Mouse (Mus musculus): ENCODE results near the gene Morn5.

Morn5 gene

GRCm38 (mm10) chr2:36093301-36093700, 44.0 kb downstream of the Morn5 start:
- Histone ChIP-seq H3K4me3 (replicated peaks; ENCODE audit: low read length) (no peak overlapping the region), H3K4me1 (replicated peaks; ENCODE audit: low read depth, low read length) (peaks cover 65% of the 10 kb centered on the region), H3K9me3 (ENCODE audit: low read length) (no peaks in the 10 kb centered on the region), H3K27me3 (ENCODE audit: insufficient read depth, low read length) (peaks cover 94% of the 10 kb centered on the region), H3K36me3 (ENCODE audit: insufficient read depth, low read length) (no peaks in the 10 kb centered on the region)
- TF ChIP-seq CTCF (conservative IDR thresholded peaks at IDR 0.05; ENCODE audit: low read length) (no peak), NANOG (IDR thresholded peaks at IDR 0.05; ENCODE audit: borderline replicate concordance, low read length) (no peak), POU5F1 (IDR thresholded peaks at IDR 0.05; ENCODE audit: borderline replicate concordance, low read length) (no peak)

DNA sequence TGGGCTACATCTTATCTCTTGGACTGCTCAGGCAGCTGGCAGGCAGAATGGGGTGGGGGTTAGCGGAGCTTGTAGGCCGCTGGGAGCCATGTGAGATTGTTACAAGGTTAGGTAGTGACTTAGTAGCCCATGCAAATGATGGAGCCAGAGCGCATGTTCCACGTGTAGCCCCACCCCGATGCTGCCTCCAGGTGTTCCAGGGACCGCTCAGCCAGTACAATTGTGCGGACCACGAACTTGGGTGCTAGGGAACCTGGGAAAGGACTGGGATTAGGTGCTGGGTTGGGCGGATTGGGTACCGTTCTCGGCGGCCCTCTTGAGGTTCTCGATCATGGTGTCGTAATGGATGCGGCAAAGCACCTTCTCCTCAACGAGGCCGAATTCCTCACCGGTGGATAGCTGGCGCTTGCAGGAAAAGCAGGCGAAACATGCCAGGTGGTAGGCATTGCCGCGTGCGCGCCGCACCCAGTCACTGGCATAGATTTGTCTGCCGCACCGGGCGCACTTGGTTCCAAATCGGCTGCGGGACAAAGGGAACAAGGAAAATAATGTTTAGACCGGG, 44.7 kb downstream of the Morn5 start:
- TF ChIP-seq CTCF (conservative IDR thresholded peaks at IDR 0.05; ENCODE audit: low read length), result no peak
- TF ChIP-seq NANOG (IDR thresholded peaks at IDR 0.05; ENCODE audit: borderline replicate concordance, low read length), result no peak
- no peak for TF ChIP-seq POU5F1 (IDR thresholded peaks at IDR 0.05; ENCODE audit: borderline replicate concordance, low read length)
- Histone ChIP-seq H3K4me1 (replicated peaks; ENCODE audit: low read depth, low read length) (peaks cover 66% of the 10 kb centered on the region), H3K4me3 (replicated peaks; ENCODE audit: low read length) (peak overlapping the region; percentile 68), H3K36me3 (ENCODE audit: insufficient read depth, low read length) (no peaks in the 10 kb centered on the region), H3K9me3 (ENCODE audit: low read length) (no peaks in the 10 kb centered on the region), H3K27me3 (ENCODE audit: insufficient read depth, low read length) (peaks cover 96% of the 10 kb centered on the region)

GRCm38 (mm10) chr2:36097129-36097815, 48.0 kb downstream of the Morn5 start:
- no peak overlapping the region for H3K4me3 ChIP-seq (replicated peaks; ENCODE audit: low read length)
- no peaks in the 10 kb centered on the region for H3K9me3 ChIP-seq (ENCODE audit: low read length)

GRCm38 (mm10) chr2:36098021-36098420, 48.8 kb downstream of the Morn5 start:
- Histone ChIP-seq H3K9me3 (ENCODE audit: low read length) (no peaks in the 10 kb centered on the region), H3K4me3 (replicated peaks; ENCODE audit: low read length) (no peak overlapping the region), H3K36me3 (ENCODE audit: insufficient read depth, low read length) (no peaks in the 10 kb centered on the region), H3K4me1 (replicated peaks; ENCODE audit: low read depth, low read length) (peaks cover 61% of the 10 kb centered on the region), H3K27me3 (ENCODE audit: insufficient read depth, low read length) (peaks cover 99% of the 10 kb centered on the region)
- TF ChIP-seq POU5F1 (IDR thresholded peaks at IDR 0.05; ENCODE audit: borderline replicate concordance, low read length) (no peak), NANOG (IDR thresholded peaks at IDR 0.05; ENCODE audit: borderline replicate concordance, low read length) (no peak), CTCF (conservative IDR thresholded peaks at IDR 0.05; ENCODE audit: low read length) (no peak)

More at GRCm38 (mm10) chr2:36097129-36097815, 48.0 kb downstream of the Morn5 start:
- Histone ChIP-seq H3K36me3 (ENCODE audit: insufficient read depth, low read length) (no peaks in the 10 kb centered on the region), H3K27me3 (ENCODE audit: insufficient read depth, low read length) (peaks cover 99% of the 10 kb centered on the region), H3K4me1 (replicated peaks; ENCODE audit: low read depth, low read length) (peaks cover 54% of the 10 kb centered on the region)
- no peak for TF ChIP-seq NANOG (IDR thresholded peaks at IDR 0.05; ENCODE audit: borderline replicate concordance, low read length)
- no peak for TF ChIP-seq POU5F1 (IDR thresholded peaks at IDR 0.05; ENCODE audit: borderline replicate concordance, low read length)
- TF ChIP-seq CTCF (conservative IDR thresholded peaks at IDR 0.05; ENCODE audit: low read length), result no peak

DNA sequence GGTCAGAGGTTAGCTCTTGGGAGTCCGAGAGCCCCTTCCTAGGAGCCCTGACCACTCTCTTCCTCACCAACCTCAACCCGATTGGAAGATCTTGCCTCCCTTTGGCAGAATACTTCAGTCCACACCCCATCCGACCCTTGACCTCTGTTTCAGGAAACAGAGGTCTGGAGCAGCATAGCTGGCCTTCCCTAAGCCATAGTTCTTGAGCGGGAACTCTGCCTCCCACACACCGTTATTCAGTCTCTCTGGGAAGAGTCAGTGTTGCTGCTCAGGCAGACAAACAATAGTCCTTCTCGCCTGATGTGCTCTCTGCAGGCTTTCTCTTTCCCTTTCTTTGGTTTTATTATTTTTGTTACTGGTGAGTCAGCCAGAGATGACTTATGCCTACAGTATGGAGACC, 50.5 kb downstream of the Morn5 start:
- H3K4me3 ChIP-seq (replicated peaks; ENCODE audit: low read length), result no peak overlapping the region

DNA sequence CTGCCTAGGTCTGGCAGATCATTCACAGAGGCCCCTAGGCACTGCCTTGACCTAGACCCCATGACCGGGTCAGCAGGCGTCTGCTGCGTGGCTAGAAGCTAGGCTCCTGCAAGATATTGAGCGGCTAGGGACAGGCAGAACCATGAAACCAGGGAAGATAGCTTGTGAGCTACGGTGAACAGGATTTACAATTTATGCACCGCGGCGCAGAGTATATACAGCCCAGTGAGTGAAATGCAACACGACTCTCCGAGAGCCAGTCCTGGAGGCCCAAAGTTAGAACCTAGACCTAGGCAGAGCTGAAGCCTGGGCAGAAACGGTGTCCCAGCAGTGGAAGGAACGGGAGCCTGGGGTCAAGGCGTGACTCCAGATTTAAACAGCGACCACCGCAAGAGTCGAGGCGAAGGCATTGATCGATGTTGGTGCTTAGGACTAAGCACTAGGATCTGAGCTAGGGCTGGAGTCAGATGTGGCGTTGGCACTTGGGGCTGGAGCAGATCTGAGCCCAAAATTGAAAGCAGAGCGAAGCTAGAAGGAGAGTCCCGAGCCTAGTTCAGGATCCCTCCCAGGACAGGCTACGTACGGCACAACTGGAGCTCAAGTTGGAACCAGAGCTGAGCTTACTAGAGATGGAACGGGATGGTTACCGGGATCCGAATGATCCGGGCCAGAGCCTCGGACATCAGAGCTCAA, 52.8 kb downstream of the Morn5 start:
- no peaks in the 10 kb centered on the region for H3K36me3 ChIP-seq (ENCODE audit: insufficient read depth, low read length)
- H3K27me3 ChIP-seq (ENCODE audit: insufficient read depth, low read length), result peaks cover 100% of the 10 kb centered on the region
- TF ChIP-seq NANOG (IDR thresholded peaks at IDR 0.05; ENCODE audit: borderline replicate concordance, low read length) (no peak), CTCF (conservative IDR thresholded peaks at IDR 0.05; ENCODE audit: low read length) (no peak), POU5F1 (IDR thresholded peaks at IDR 0.05; ENCODE audit: borderline replicate concordance, low read length) (no peak)
- H3K4me1 ChIP-seq (replicated peaks; ENCODE audit: low read depth, low read length), result peaks cover 65% of the 10 kb centered on the region
- no peaks in the 10 kb centered on the region for H3K9me3 ChIP-seq (ENCODE audit: low read length)
- H3K4me3 ChIP-seq (replicated peaks; ENCODE audit: low read length), result peak overlapping the region; percentile 68; the same call in 1 of the 2 replicates

More for the DNA sequence above, 50.5 kb downstream of the Morn5 start:
- Histone ChIP-seq H3K9me3 (ENCODE audit: low read length) (no peaks in the 10 kb centered on the region), H3K27me3 (ENCODE audit: insufficient read depth, low read length) (peaks cover 100% of the 10 kb centered on the region), H3K36me3 (ENCODE audit: insufficient read depth, low read length) (no peaks in the 10 kb centered on the region), H3K4me1 (replicated peaks; ENCODE audit: low read depth, low read length) (peaks cover 63% of the 10 kb centered on the region)
- TF ChIP-seq NANOG (IDR thresholded peaks at IDR 0.05; ENCODE audit: borderline replicate concordance, low read length), result no peak
- no peak for TF ChIP-seq POU5F1 (IDR thresholded peaks at IDR 0.05; ENCODE audit: borderline replicate concordance, low read length)
- TF ChIP-seq CTCF (conservative IDR thresholded peaks at IDR 0.05; ENCODE audit: low read length), result no peak

- H3K9me3 ChIP-seq (ENCODE audit: low read length), result no peaks in the 10 kb centered on the region
- no peaks in the 10 kb centered on the region for H3K36me3 ChIP-seq (ENCODE audit: insufficient read depth, low read length)
- peaks cover 60% of the 10 kb centered on the region for H3K4me1 ChIP-seq (replicated peaks; ENCODE audit: low read depth, low read length)
- TF ChIP-seq NANOG (IDR thresholded peaks at IDR 0.05; ENCODE audit: borderline replicate concordance, low read length), result no peak
- TF ChIP-seq POU5F1 (IDR thresholded peaks at IDR 0.05; ENCODE audit: borderline replicate concordance, low read length), result no peak
- no peak for TF ChIP-seq CTCF (conservative IDR thresholded peaks at IDR 0.05; ENCODE audit: low read length)
- peaks cover 99% of the 10 kb centered on the region for H3K27me3 ChIP-seq (ENCODE audit: insufficient read depth, low read length)
- peak overlapping the region; percentile 68 for H3K4me3 ChIP-seq (replicated peaks; ENCODE audit: low read length)
Measured at GRCm38 (mm10) chr2:36102559-36102946, 53.3 kb downstream of the Morn5 start.

GRCm38 (mm10) chr2:36103069-36103554, 53.9 kb downstream of the Morn5 start:
- peak overlapping the region; percentile 68 for H3K4me3 ChIP-seq (replicated peaks; ENCODE audit: low read length)
- H3K27me3 ChIP-seq (ENCODE audit: insufficient read depth, low read length), result peaks cover 99% of the 10 kb centered on the region
- H3K4me1 ChIP-seq (replicated peaks; ENCODE audit: low read depth, low read length), result peaks cover 55% of the 10 kb centered on the region
- H3K9me3 ChIP-seq (ENCODE audit: low read length), result no peaks in the 10 kb centered on the region
- TF ChIP-seq NANOG (IDR thresholded peaks at IDR 0.05; ENCODE audit: borderline replicate concordance, low read length) (no peak), POU5F1 (IDR thresholded peaks at IDR 0.05; ENCODE audit: borderline replicate concordance, low read length) (no peak), CTCF (conservative IDR thresholded peaks at IDR 0.05; ENCODE audit: low read length) (no peak)
- no peaks in the 10 kb centered on the region for H3K36me3 ChIP-seq (ENCODE audit: insufficient read depth, low read length)

Measured in E14TG2a.4 (cell line).